Mouse (Mus musculus) myocyte (in vitro differentiated cells): ENCODE data around the gene Tbc1d5.

ENCODE experiments used
- MAX ChIP-seq: IDR thresholded peaks from one replicate; pipeline ENCODE4 v1.6.1; 2011; ENCODE audit warnings: low read depth, mild to moderate bottlenecking, control low read depth
- MYOG ChIP-seq, 3 experiments: IDR thresholded peaks; one replicate each; pipeline ENCODE4 v1.6.1; 2011; ENCODE audit warnings: control low read depth in 2 of 3, low read depth in 2 of 3, mild to moderate bottlenecking in 2 of 3; ENCODE audit not compliant: insufficient read length in 2 of 3, control insufficient read depth in 1 of 3, insufficient read depth in 1 of 3
- POLR2A ChIP-seq: IDR thresholded peaks from one replicate; pipeline ENCODE4 v1.6.1; 2011; ENCODE audit warnings: low read depth, mild to moderate bottlenecking, control low read depth, moderate library complexity; ENCODE audit not compliant: insufficient read length
- POLR2AphosphoS2 ChIP-seq: IDR thresholded peaks from one replicate; pipeline ENCODE4 v1.6.1; 2011; ENCODE audit warnings: low read depth, control low read depth; ENCODE audit not compliant: insufficient read length
- SRF ChIP-seq: IDR thresholded peaks from one replicate; pipeline ENCODE4 v1.6.1; 2011; ENCODE audit warnings: low read depth; ENCODE audit not compliant: control insufficient read depth, insufficient read length
- TCF3 ChIP-seq: IDR thresholded peaks from one replicate; pipeline ENCODE4 v1.6.1; 2011; ENCODE audit warnings: low read depth, control low read depth; ENCODE audit not compliant: insufficient read length
- USF1 ChIP-seq: IDR thresholded peaks from one replicate; pipeline ENCODE4 v1.6.1; 2011; ENCODE audit warnings: low read depth, mild to moderate bottlenecking, control low read depth, moderate library complexity

GRCm38 (mm10) chr17:50954313-50954712, 224.8 kb downstream of the Tbc1d5 start:
- TF ChIP-seq POLR2AphosphoS2 (no peak), POLR2A (no peak), USF1 (no peak), MYOG (IDR thresholded peaks at IDR 0.05; ENCODE audit: control insufficient read depth in 1 of 3, insufficient read depth in 1 of 3, insufficient read length in 2 of 3, low read depth in 2 of 3) (no peak), TCF3 (no peak), MAX (no peak), SRF (no peak)
